Mouse (Mus musculus) lung, postnatal 0 days (tissue): Measurements from ENCODE around the gene Shc3. TPM values are rescaled to one million over a fixed set of nuclear protein-coding genes. Genes with fewer than 3 reads are reported as not detected.

Source experiments
- ATAC-seq: fragments of 200-750 bp; cut with Nextera tagmentation; 2 replicates; pipeline ENCODE4 v1.8.0; 2017; ENCODE audit warnings: moderate library complexity
- DNase-seq: peaks from one replicate; pipeline ENCODE4 v3.0.0-alpha.2; 2016; ENCODE audit warnings: low spot score
- H3K27ac ChIP-seq: fragments of 300-500 bp; sonication (generic); 2 replicates; pipeline ENCODE4 v1.5.1; 2014; ENCODE audit warnings: antibody characterized with exemption, mild to moderate bottlenecking, low read length, mixed read lengths
- H3K27me3 ChIP-seq: fragments of 300-500 bp; sonication (generic); replicated peaks from 2 replicates; pipeline ENCODE4 v1.6.1; 2014; ENCODE audit warnings: low read length, mixed read lengths; ENCODE audit not compliant: insufficient read depth
- H3K36me3 ChIP-seq: fragments of 300-500 bp; sonication (generic); 2 replicates; pipeline ENCODE4 v1.6.1; 2014; ENCODE audit warnings: low read length, mixed read lengths; ENCODE audit not compliant: insufficient read depth
- H3K4me1 ChIP-seq: fragments of 300-500 bp; sonication (generic); 2 replicates; pipeline ENCODE4 v1.6.1; 2014; ENCODE audit warnings: antibody characterized with exemption, low read depth, low read length, mixed read lengths; ENCODE audit not compliant: insufficient read depth
- H3K4me2 ChIP-seq: fragments of 300-500 bp; sonication (generic); replicated peaks from 2 replicates; pipeline ENCODE4 v1.6.1; 2014; ENCODE audit warnings: low read depth, mild to moderate bottlenecking, low read length, moderate library complexity, mixed read lengths
- H3K4me3 ChIP-seq: fragments of 300-500 bp; sonication (generic); 2 replicates; pipeline ENCODE4 v1.5.1; 2014; ENCODE audit warnings: low read depth, low read length
- H3K9ac ChIP-seq: fragments of 300-500 bp; sonication (generic); replicated peaks from 2 replicates; pipeline ENCODE4 v1.6.1; 2014; ENCODE audit warnings: low read depth, mild to moderate bottlenecking
- H3K9me3 ChIP-seq: fragments of 300-500 bp; sonication (generic); 2 replicates; pipeline ENCODE4 v1.6.1; 2016; ENCODE audit warnings: low read length, mixed read lengths
- CTCF ChIP-seq: IDR thresholded peaks from 2 replicates; pipeline ENCODE4 v1.5.1; 2016; ENCODE audit warnings: antibody characterized with exemption, mild to moderate bottlenecking
- EP300 ChIP-seq: IDR thresholded peaks from 2 replicates; pipeline ENCODE4 v1.6.1; 2016; ENCODE audit warnings: antibody characterized with exemption, mild to moderate bottlenecking, control low read depth
- WGBS: fragments of 180-500 bp; shearing (Covaris S2); extraction: QIAGEN DNeasy Blood & Tissue Kit; methylation state at CpG from one replicate; pipeline ENCODE4 v1.1.7; 2014; 5-methylcytosine and 5-hydroxymethylcytosine counted together
- polyA plus RNA-seq: library from polyadenylated mRNA; unstranded; fragments of >200 nt; fragmentation: Nextera tagmentation; extraction: Ambion mirVana; gene quantifications from 2 replicates; pipeline ENCODE4 v1.2.1, GENCODE M21; 2015

Gene Shc3
- polyA plus RNA-seq, 1 experiment from 2014 or later, result 0.12 TPM

- Histone ChIP-seq H3K27me3 (0 out of 2 replicates have a peak, but pooled peaks cover 4% of the 10 kb centered on the region), H3K27ac (no peak overlapping the region), H3K9me3 (no peaks in the 10 kb centered on the region), H3K9ac (no peak overlapping the region), H3K36me3 (no peaks in the 10 kb centered on the region), H3K4me1 (no peaks in the 10 kb centered on the region), H3K4me2 (no peak overlapping the region), H3K4me3 (no peak overlapping the region)
- TF ChIP-seq CTCF (no peak), EP300 (peak; percentile 76)
- peak; percentile 50 for ATAC-seq
- peak; percentile 71 for DNase-seq
- WGBS, result 52% methylated on average over 13 of the region's 13 CpGs
Measured at GRCm38 (mm10) chr13:51405731-51406320, 163.4 kb downstream of the Shc3 start.

GRCm38 (mm10) chr13:51404566-51404965 is 164.7 kb downstream of the Shc3 start:
- Histone ChIP-seq H3K4me3 (no peak overlapping the region), H3K9ac (no peak overlapping the region), H3K27me3 (0 out of 2 replicates have a peak, but pooled peaks cover 4% of the 10 kb centered on the region), H3K4me2 (no peak overlapping the region), H3K36me3 (no peaks in the 10 kb centered on the region), H3K4me1 (no peaks in the 10 kb centered on the region), H3K9me3 (no peaks in the 10 kb centered on the region), H3K27ac (0 out of 2 replicates have a peak overlapping the region, but pooled peaks have one; percentile 27)
- ATAC-seq, result no peak
- WGBS, result 70% methylated on average over 4 of the region's 4 CpGs
- TF ChIP-seq EP300, result no peak
- no peak for TF ChIP-seq CTCF
- peak; percentile 43 for DNase-seq

GRCm38 (mm10) chr13:51400736-51401501 is 168.3 kb downstream of the Shc3 start:
- WGBS, result 7% methylated on average over 20 of the region's 20 CpGs

GRCm38 (mm10) chr13:51400186-51400719 is 169.0 kb downstream of the Shc3 start:
- peak overlapping the region; percentile 20 for H3K4me3 ChIP-seq
- no peaks in the 10 kb centered on the region for H3K36me3 ChIP-seq
- H3K4me1 ChIP-seq, result no peaks in the 10 kb centered on the region
- no peaks in the 10 kb centered on the region for H3K27me3 ChIP-seq
- no peak for DNase-seq
- H3K9ac ChIP-seq, result no peak overlapping the region
- no peak overlapping the region for H3K27ac ChIP-seq
- H3K4me2 ChIP-seq, result peak overlapping the region; percentile 57
- TF ChIP-seq EP300, result no peak
- peak; percentile 13; the same call in 1 of the 2 replicates for TF ChIP-seq CTCF
- ATAC-seq, result no peak
- WGBS, result 29% methylated on average over 14 of the region's 14 CpGs
- no peaks in the 10 kb centered on the region for H3K9me3 ChIP-seq

More at GRCm38 (mm10) chr13:51400736-51401501, 168.3 kb downstream of the Shc3 start:
- no peaks in the 10 kb centered on the region for H3K4me1 ChIP-seq
- no peak for TF ChIP-seq CTCF
- TF ChIP-seq EP300, result no peak
- no peaks in the 10 kb centered on the region for H3K36me3 ChIP-seq
- H3K4me2 ChIP-seq, result peak overlapping the region; percentile 57
- H3K27me3 ChIP-seq, result no peaks in the 10 kb centered on the region
- no peak overlapping the region for H3K9ac ChIP-seq
- no peaks in the 10 kb centered on the region for H3K9me3 ChIP-seq
- H3K27ac ChIP-seq, result no peak overlapping the region
- ATAC-seq, result no peak
- peak; percentile 52 for DNase-seq
- H3K4me3 ChIP-seq, result peak overlapping the region; percentile 20

- no peak overlapping the region for H3K4me2 ChIP-seq
- 89% methylated on average over 3 of the region's 3 CpGs for WGBS
- H3K27me3 ChIP-seq, result no peaks in the 10 kb centered on the region
- H3K36me3 ChIP-seq, result no peaks in the 10 kb centered on the region
- no peaks in the 10 kb centered on the region for H3K9me3 ChIP-seq
- H3K27ac ChIP-seq, result no peak overlapping the region
- H3K4me1 ChIP-seq, result no peaks in the 10 kb centered on the region
- no peak for ATAC-seq
- TF ChIP-seq CTCF (no peak), EP300 (no peak)
- H3K4me3 ChIP-seq, result no peak overlapping the region
- no peak overlapping the region for H3K9ac ChIP-seq
- no peak for DNase-seq
Measured at GRCm38 (mm10) chr13:51399562-51399961, 169.7 kb downstream of the Shc3 start.

- no peaks in the 10 kb centered on the region for H3K4me1 ChIP-seq
- 62% methylated on average over 6 of the region's 6 CpGs for WGBS
- no peak overlapping the region for H3K4me3 ChIP-seq
- no peak overlapping the region for H3K27ac ChIP-seq
- TF ChIP-seq CTCF, result no peak
- ATAC-seq (no peak), DNase-seq (no peak)
- H3K4me2 ChIP-seq, result no peak overlapping the region
- no peak overlapping the region for H3K9ac ChIP-seq
- H3K9me3 ChIP-seq, result no peaks in the 10 kb centered on the region
- no peaks in the 10 kb centered on the region for H3K36me3 ChIP-seq
- no peaks in the 10 kb centered on the region for H3K27me3 ChIP-seq
Measured at GRCm38 (mm10) chr13:51397861-51398260, 171.4 kb downstream of the Shc3 start.
